Mouse (Mus musculus) MEL (cell line): ENCODE data around the gene Map3k3. TPM values are rescaled to one million over a fixed set of nuclear protein-coding genes. Genes with fewer than 3 reads are reported as not detected.
A peak's percentile ranks its signal among the peaks of the same experiment; 100 is the strongest.

Experiments
- DNase-seq: peaks from one replicate; pipeline ENCODE4 v3.0.0; 2011; ENCODE audit warnings: low read depth, low spot score
- H3K27ac ChIP-seq: 2 replicates; pipeline ENCODE4 v1.5.1; 2012; ENCODE audit warnings: low read depth, mild to moderate bottlenecking, control low read depth, low read length, moderate library complexity; ENCODE audit not compliant: control insufficient read depth
- H3K27me3 ChIP-seq, 2 experiments: fragments of 150-350 bp in 1 of 2; sonication (generic) in 1 of 2; 2 replicates each; pipeline ENCODE4 v1.6.1; 2012; ENCODE audit warnings: low read length in 2 of 2, mild to moderate bottlenecking in 2 of 2, improper control_type of control experiment in 1 of 2, moderate library complexity in 1 of 2; ENCODE audit not compliant: insufficient read depth in 2 of 2, control insufficient read depth in 1 of 2
- H3K36me3 ChIP-seq, 2 experiments: 2 replicates each; pipeline ENCODE4 v1.6.1; 2012 to 2014; ENCODE audit warnings: low read length in 2 of 2, improper control_type of control experiment in 1 of 2, inconsistent platforms in 1 of 2, mild to moderate bottlenecking in 1 of 2; ENCODE audit not compliant: insufficient read depth in 2 of 2, control insufficient read depth in 1 of 2
- H3K4me1 ChIP-seq, 2 experiments: fragments of 150-350 bp in 1 of 2; sonication (generic) in 1 of 2; 2 replicates each; pipeline ENCODE4 v1.6.1; 2012; ENCODE audit warnings: low read length in 2 of 2, improper control_type of control experiment in 1 of 2, mild to moderate bottlenecking in 1 of 2; ENCODE audit not compliant: insufficient read depth in 2 of 2, control insufficient read depth in 1 of 2
- H3K4me3 ChIP-seq, 2 experiments: fragments of 150-350 bp in 1 of 2; sonication (generic) in 1 of 2; 2 replicates each; pipeline ENCODE4 v1.5.1; 2012; ENCODE audit warnings: low read depth in 2 of 2, low read length in 2 of 2, mild to moderate bottlenecking in 2 of 2, moderate library complexity in 2 of 2, control low read depth in 1 of 2, improper control_type of control experiment in 1 of 2; ENCODE audit not compliant: control insufficient read depth in 1 of 2, insufficient read depth in 1 of 2
- H3K79me2 ChIP-seq: 2 replicates; pipeline ENCODE4 v1.6.1; 2012; ENCODE audit warnings: mild to moderate bottlenecking, low read length, moderate library complexity; ENCODE audit not compliant: control insufficient read depth, poor library complexity, insufficient read depth
- H3K9ac ChIP-seq: 2 replicates; pipeline ENCODE4 v1.6.1; 2012; ENCODE audit warnings: low read depth, mild to moderate bottlenecking, control low read depth, low read length, moderate library complexity; ENCODE audit not compliant: control insufficient read depth, poor library complexity, severe bottlenecking
- H3K9me3 ChIP-seq: fragments of 150-350 bp; sonication (generic); replicated peaks from 2 replicates; pipeline ENCODE4 v1.6.1; 2012; ENCODE audit warnings: mild to moderate bottlenecking, low read length, improper control_type of control experiment, moderate library complexity; ENCODE audit not compliant: insufficient read depth
- BHLHE40 ChIP-seq: IDR thresholded peaks from 2 replicates; pipeline ENCODE4 v1.6.1; 2012; ENCODE audit warnings: low read depth, mild to moderate bottlenecking, inconsistent platforms, low read length, improper control_type of control experiment, borderline replicate concordance
- CHD1 ChIP-seq: IDR thresholded peaks from 2 replicates; pipeline ENCODE4 v1.6.1; 2012; ENCODE audit warnings: low read depth, mild to moderate bottlenecking, inconsistent platforms, low read length, improper control_type of control experiment
- CHD2 ChIP-seq: IDR thresholded peaks from 2 replicates; pipeline ENCODE4 v1.6.1; 2011; ENCODE audit warnings: low read length, improper control_type of control experiment
- E2F4 ChIP-seq: IDR thresholded peaks from 2 replicates; pipeline ENCODE4 v1.6.1; 2011; ENCODE audit warnings: low read depth, low read length, improper control_type of control experiment, borderline replicate concordance
- ELF1 ChIP-seq: IDR thresholded peaks from 2 replicates; pipeline ENCODE4 v1.6.1; 2014; ENCODE audit warnings: low read depth, mild to moderate bottlenecking, inconsistent platforms, low read length, improper control_type of control experiment, moderate library complexity
- EP300 ChIP-seq, 2 experiments: IDR thresholded peaks; 2 replicates each; pipeline ENCODE4 v1.6.1; 2011; ENCODE audit warnings: improper control_type of control experiment in 2 of 2, low read length in 2 of 2, low read depth in 1 of 2, mild to moderate bottlenecking in 1 of 2
- ETS1 ChIP-seq: IDR thresholded peaks from 2 replicates; pipeline ENCODE4 v1.6.1; 2012; ENCODE audit warnings: low read depth, mild to moderate bottlenecking, inconsistent platforms, low read length, improper control_type of control experiment, moderate library complexity
- GABPA ChIP-seq: IDR thresholded peaks from 2 replicates; pipeline ENCODE4 v1.6.1; 2012; ENCODE audit warnings: low read depth, mild to moderate bottlenecking, inconsistent platforms, low read length, improper control_type of control experiment, moderate library complexity
- GATA1 ChIP-seq: IDR thresholded peaks from 2 replicates; pipeline ENCODE4 v1.6.1; 2011; ENCODE audit warnings: low read depth, low read length, improper control_type of control experiment
- HCFC1 ChIP-seq: IDR thresholded peaks from 2 replicates; pipeline ENCODE4 v1.6.1; 2012; ENCODE audit warnings: low read depth, mild to moderate bottlenecking, inconsistent platforms, low read length, improper control_type of control experiment, moderate library complexity
- JUND ChIP-seq: IDR thresholded peaks from 2 replicates; pipeline ENCODE4 v1.6.1; 2011; ENCODE audit warnings: low read depth, mild to moderate bottlenecking, improper control_type of control experiment, low read length
- KAT2A ChIP-seq: conservative IDR thresholded peaks from 2 replicates; pipeline ENCODE4 v1.6.1; 2012; ENCODE audit warnings: low read depth, low read length, improper control_type of control experiment, inconsistent platforms
- MAX ChIP-seq: IDR thresholded peaks from 2 replicates; pipeline ENCODE4 v1.6.1; 2011; ENCODE audit warnings: low read length, improper control_type of control experiment
- MAZ ChIP-seq: IDR thresholded peaks from 2 replicates; pipeline ENCODE4 v1.6.1; 2012; ENCODE audit warnings: low read depth, mild to moderate bottlenecking, inconsistent platforms, low read length, improper control_type of control experiment
- MEF2A ChIP-seq: IDR thresholded peaks from 2 replicates; pipeline ENCODE4 v1.6.1; 2014; ENCODE audit warnings: low read depth, mild to moderate bottlenecking, inconsistent platforms, low read length, improper control_type of control experiment; ENCODE audit not compliant: poor library complexity, insufficient replicate concordance, severe bottlenecking; ENCODE audit errors: extremely low read depth
- MXI1 ChIP-seq: IDR thresholded peaks from 2 replicates; pipeline ENCODE4 v1.6.1; 2011; ENCODE audit warnings: mild to moderate bottlenecking, low read depth, low read length, improper control_type of control experiment
- MYB ChIP-seq: IDR thresholded peaks from 2 replicates; pipeline ENCODE4 v1.6.1; 2011; ENCODE audit warnings: mild to moderate bottlenecking, low read depth, low read length, improper control_type of control experiment
- MYC ChIP-seq: IDR thresholded peaks from 2 replicates; pipeline ENCODE4 v1.6.1; 2011; ENCODE audit warnings: low read depth, mild to moderate bottlenecking, low read length, improper control_type of control experiment, moderate library complexity
- NRF1 ChIP-seq: IDR thresholded peaks from 2 replicates; pipeline ENCODE4 v1.6.1; 2014; ENCODE audit warnings: low read depth, mild to moderate bottlenecking, inconsistent platforms, low read length, improper control_type of control experiment, moderate library complexity; ENCODE audit not compliant: poor library complexity, insufficient read depth, severe bottlenecking
- POLR2AphosphoS2 ChIP-seq: IDR thresholded peaks from 2 replicates; pipeline ENCODE4 v1.6.1; 2011; ENCODE audit warnings: low read length, improper control_type of control experiment
- RAD21 ChIP-seq: IDR thresholded peaks from 2 replicates; pipeline ENCODE4 v1.6.1; 2011; ENCODE audit warnings: mild to moderate bottlenecking, low read depth, low read length, improper control_type of control experiment
- RCOR1 ChIP-seq: IDR thresholded peaks from 2 replicates; pipeline ENCODE4 v1.6.1; 2012; ENCODE audit warnings: low read depth, mild to moderate bottlenecking, inconsistent platforms, low read length, improper control_type of control experiment
- SIN3A ChIP-seq: IDR thresholded peaks from 2 replicates; pipeline ENCODE4 v1.6.1; 2012; ENCODE audit warnings: low read length, improper control_type of control experiment, inconsistent platforms
- TAL1 ChIP-seq: IDR thresholded peaks from 2 replicates; pipeline ENCODE4 v1.6.1; 2012; ENCODE audit warnings: mild to moderate bottlenecking, inconsistent platforms, low read length, moderate library complexity, mixed read lengths
- TBP ChIP-seq: IDR thresholded peaks from 2 replicates; pipeline ENCODE4 v1.8.0; 2011; ENCODE audit warnings: low read depth, low read length, improper control_type of control experiment
- TCF12 ChIP-seq: IDR thresholded peaks from 2 replicates; pipeline ENCODE4 v1.6.1; 2014; ENCODE audit warnings: low read depth, mild to moderate bottlenecking, inconsistent platforms, low read length, improper control_type of control experiment, moderate library complexity
- UBTF ChIP-seq: IDR thresholded peaks from 2 replicates; pipeline ENCODE4 v1.6.1; 2012; ENCODE audit warnings: low read depth, mild to moderate bottlenecking, inconsistent platforms, low read length, improper control_type of control experiment, moderate library complexity, borderline replicate concordance; ENCODE audit not compliant: insufficient read depth
- USF2 ChIP-seq, 2 experiments: IDR thresholded peaks; 2 replicates each; pipeline ENCODE4 v1.6.1; 2011 to 2012; ENCODE audit warnings: improper control_type of control experiment in 2 of 2, low read length in 2 of 2, borderline replicate concordance in 1 of 2, inconsistent platforms in 1 of 2, low read depth in 1 of 2, mild to moderate bottlenecking in 1 of 2; ENCODE audit not compliant: insufficient read depth in 1 of 2
- ZC3H11A ChIP-seq: IDR thresholded peaks from 2 replicates; pipeline ENCODE4 v1.6.1; 2012; ENCODE audit warnings: low read depth, mild to moderate bottlenecking, inconsistent platforms, low read length, improper control_type of control experiment
- ZKSCAN1 ChIP-seq: IDR thresholded peaks from 2 replicates; pipeline ENCODE4 v1.6.1; 2012; ENCODE audit warnings: low read depth, mild to moderate bottlenecking, inconsistent platforms, low read length, improper control_type of control experiment, moderate library complexity
- ZNF384 ChIP-seq: IDR thresholded peaks from 2 replicates; pipeline ENCODE4 v1.6.1; 2012; ENCODE audit warnings: low read depth, mild to moderate bottlenecking, inconsistent platforms, low read length, improper control_type of control experiment
- polyA plus RNA-seq, 2 experiments: library from polyadenylated mRNA; stranded (reverse) in 1 of 2; unstranded in 1 of 2; fragments of >175 nt in 1 of 2; fragments of >200 nt in 1 of 2; gene quantifications; 2 replicates each; pipeline versions ENCODE4 v1.2.1 to v1.2.4; 2012; ENCODE audit warnings: low replicate concordance in 2 of 2, low read depth in 1 of 2; ENCODE audit not compliant: insufficient read length in 2 of 2, insufficient read depth in 1 of 2, missing spikeins in 1 of 2
- total RNA-seq: library from RNA; depleted of rRNA; stranded (reverse); fragments of 300-350 nt; gene quantifications from 2 replicates; pipeline ENCODE4 v1.2.3, GENCODE M21; 2012

The Map3k3 gene
- total and polyA plus RNA-seq, 3 experiments: 10.5 to 14.3 TPM; not detected in 1

- TF ChIP-seq SIN3A: peak; percentile 59
- TF ChIP-seq TAL1: no peak
- peak; percentile 80; the same call in 1 of the 2 replicates for TF ChIP-seq MAZ
- peak; percentile 74; the same call in 1 of the 2 replicates for TF ChIP-seq HCFC1
- peak; percentile 56; the same call in 1 of the 2 replicates for TF ChIP-seq MYB
- peak; percentile 30; the same call in 1 of the 2 replicates for TF ChIP-seq CHD1
- TF ChIP-seq MYC: peak; percentile 62; the same call in 1 of the 2 replicates
- peak; percentile 42; the same call in 1 of the 2 replicates for TF ChIP-seq E2F4
- TF ChIP-seq BHLHE40: no peak
- TF ChIP-seq JUND: 0 out of 2 replicates have a peak, but pooled peaks have one; percentile 15
- no peak; the same call in 1 of the 2 replicates for TF ChIP-seq ZC3H11A
- no peak for TF ChIP-seq KAT2A
- TF ChIP-seq MXI1: no peak
- TF ChIP-seq MAX: peak; percentile 38
- peak; percentile 37; the same call in 1 of the 2 replicates for TF ChIP-seq ETS1
- TF ChIP-seq MEF2A: peak; percentile 36; the same call in 1 of the 2 replicates
- no peak for TF ChIP-seq UBTF
- peak; percentile 65; the same call in 1 of the 2 replicates for TF ChIP-seq TBP
- TF ChIP-seq TCF12: no peak; the same call in 1 of the 2 replicates
- TF ChIP-seq RAD21: no peak
Measured at GRCm38 (mm10) chr11:106193371-106194154, 109.2 kb downstream of the Map3k3 start (continued).

- Histone ChIP-seq H3K9ac (peak overlapping the region; percentile 75), H3K79me2 (peaks cover 2% of the 10 kb centered on the region; the same call in 1 of the 2 replicates), H3K4me1 (peaks cover 15 to 22% of the 10 kb centered on the region in 2 experiments), H3K27me3 (no peaks in the 10 kb centered on the region), H3K27ac (peak overlapping the region; percentile 86), H3K4me3 (peak overlapping the region; percentile 66 to 77), H3K36me3 (peaks cover 8 to 29% of the 10 kb centered on the region in 2 experiments), H3K9me3 (no peaks in the 10 kb centered on the region)
- no peak for DNase-seq
- TF ChIP-seq GATA1 (no peak), MEF2A (no peak), ZKSCAN1 (0 out of 2 replicates have a peak, but pooled peaks have one; percentile 6), ZC3H11A (no peak), UBTF (no peak), ELF1 (no peak), TAL1 (no peak), ETS1 (no peak), E2F4 (no peak), ZNF384 (peak; percentile 69), USF2 (IDR thresholded peaks at IDR 0.05; ENCODE audit: borderline replicate concordance in 1 of 2, insufficient read depth in 1 of 2, low read depth in 1 of 2, low read length in 2 of 2) (no peak), RCOR1 (0 out of 2 replicates have a peak, but pooled peaks have one; percentile 3), HCFC1 (no peak), CHD2 (no peak), KAT2A (no peak), EP300 (IDR thresholded peaks at IDR 0.05; ENCODE audit: low read depth in 1 of 2, low read length in 2 of 2) (no peak), TBP (no peak), POLR2AphosphoS2 (no peak), GABPA (0 out of 2 replicates have a peak, but pooled peaks have one; percentile 3), TCF12 (no peak), NRF1 (no peak)
Measured at GRCm38 (mm10) chr11:106194155-106194541, 109.7 kb downstream of the Map3k3 start.
